Mouse (Mus musculus) ES-E14 (cell line): ENCODE data around the gene Pck1.

ENCODE experiments used
- CHD2 ChIP-seq: IDR thresholded peaks from 2 replicates; pipeline ENCODE4 v1.6.1; 2014; ENCODE audit warnings: mild to moderate bottlenecking, low read depth, low read length, inconsistent platforms
- HCFC1 ChIP-seq: IDR thresholded peaks from 2 replicates; pipeline ENCODE4 v1.6.1; 2012; ENCODE audit warnings: low read length, inconsistent platforms, borderline replicate concordance; ENCODE audit not compliant: insufficient read depth
- ZC3H11A ChIP-seq: IDR thresholded peaks from 2 replicates; pipeline ENCODE4 v1.6.1; 2012; ENCODE audit warnings: low read depth, mild to moderate bottlenecking, inconsistent platforms, low read length, borderline replicate concordance
- ZNF384 ChIP-seq: IDR thresholded peaks from 2 replicates; pipeline ENCODE4 v1.6.1; 2012; ENCODE audit warnings: low read depth, low read length, inconsistent platforms

- TF ChIP-seq ZC3H11A (no peak), CHD2 (no peak), HCFC1 (no peak), ZNF384 (no peak)
Observed at GRCm38 (mm10) chr2:173151352-173151751, 1.5 kb upstream of the Pck1 start.
